Mouse (Mus musculus): ENCODE measurements around the gene Wnk2.

GRCm38 (mm10) chr13:49171729-49172128 lies 23.9 kb upstream of the Wnk2 start:
- TF ChIP-seq CTCF (IDR thresholded peaks at IDR 0.05) (no peak), POLR2A (IDR thresholded peaks at IDR 0.05; ENCODE audit: insufficient read depth, low read depth, low read length) (no peak)
